Mouse (Mus musculus) liver, adult (tissue): Measurements from ENCODE around the gene Inafm2.

ENCODE experiments used
- GATA4 ChIP-seq: IDR thresholded peaks from 2 replicates; pipeline ENCODE4 v1.6.1; 2014; ENCODE audit warnings: mild to moderate bottlenecking, low read length; ENCODE audit not compliant: insufficient replicate concordance

Inafm2 gene

GRCm38 (mm10) chr2:118711038-118711494 is 34.5 kb upstream of the Inafm2 start:
- no peak for TF ChIP-seq GATA4

- TF ChIP-seq GATA4: no peak
Observed at GRCm38 (mm10) chr2:118713631-118714030, 31.9 kb upstream of the Inafm2 start.

- TF ChIP-seq GATA4: no peak
Observed at GRCm38 (mm10) chr2:118714230-118714629, 31.3 kb upstream of the Inafm2 start.

- TF ChIP-seq GATA4: no peak
Observed at GRCm38 (mm10) chr2:118716677-118717076, 28.9 kb upstream of the Inafm2 start.

- no peak for TF ChIP-seq GATA4
Observed at GRCm38 (mm10) chr2:118723693-118724486, 21.7 kb upstream of the Inafm2 start.

- no peak for TF ChIP-seq GATA4
Observed at GRCm38 (mm10) chr2:118725511-118725910, 20.0 kb upstream of the Inafm2 start.

GRCm38 (mm10) chr2:118726873-118727272 is 18.7 kb upstream of the Inafm2 start:
- no peak for TF ChIP-seq GATA4

- TF ChIP-seq GATA4: no peak
Observed at GRCm38 (mm10) chr2:118727911-118728310, 17.6 kb upstream of the Inafm2 start.

GRCm38 (mm10) chr2:118728337-118728736 is 17.2 kb upstream of the Inafm2 start, which contains the start of gene Plcb2:
Gene Plcb2, minus strand, starts transcription at chr2:118728438.
- TF ChIP-seq GATA4: no peak

GRCm38 (mm10) chr2:118729194-118729593 is 16.4 kb upstream of the Inafm2 start:
- no peak for TF ChIP-seq GATA4

- TF ChIP-seq GATA4: no peak
Observed at GRCm38 (mm10) chr2:118729816-118730621, 15.5 kb upstream of the Inafm2 start.

- TF ChIP-seq GATA4: no peak
Observed at GRCm38 (mm10) chr2:118730622-118730915, 15.0 kb upstream of the Inafm2 start.

GRCm38 (mm10) chr2:118731981-118732380 is 13.6 kb upstream of the Inafm2 start:
- no peak for TF ChIP-seq GATA4

GRCm38 (mm10) chr2:118733341-118733740 is 12.2 kb upstream of the Inafm2 start:
- no peak for TF ChIP-seq GATA4

- TF ChIP-seq GATA4: no peak
Observed at GRCm38 (mm10) chr2:118740341-118740740, 5.2 kb upstream of the Inafm2 start.

GRCm38 (mm10) chr2:118741183-118741582 is 4.4 kb upstream of the Inafm2 start:
- no peak for TF ChIP-seq GATA4
